Mouse (Mus musculus) C2C12 (cell line): ENCODE results near the gene Ccdc107. TPM values are rescaled to one million over a fixed set of nuclear protein-coding genes. Genes with fewer than 3 reads are reported as not detected.

Experiments used
- H3K27me3 ChIP-seq: one replicate; pipeline ENCODE4 v1.6.1; 2011; ENCODE audit not compliant: control insufficient read depth, insufficient read depth, insufficient read length
- H3K36me3 ChIP-seq: one replicate; pipeline ENCODE4 v1.6.1; 2011; ENCODE audit not compliant: control insufficient read depth, insufficient read depth
- H3K4me3 ChIP-seq: one replicate; pipeline ENCODE4 v1.5.1; 2011; ENCODE audit warnings: mild to moderate bottlenecking, control low read depth; ENCODE audit not compliant: poor library complexity, insufficient read depth, severe bottlenecking
- H3K79me2 ChIP-seq: one replicate; pipeline ENCODE4 v1.6.1; 2011; ENCODE audit not compliant: control insufficient read depth, insufficient read depth
- H3K79me3 ChIP-seq: one replicate; pipeline ENCODE4 v1.6.1; 2011; ENCODE audit warnings: low read depth, control low read depth
- H3ac ChIP-seq: one replicate; pipeline ENCODE3; 2011; ENCODE audit warnings: low read depth; ENCODE audit not compliant: control insufficient read depth, insufficient read length
- CEBPB ChIP-seq: IDR thresholded peaks from one replicate; pipeline ENCODE4 v1.6.1; 2011; ENCODE audit warnings: low read depth, mild to moderate bottlenecking, control low read depth, moderate library complexity
- CTCF ChIP-seq: IDR thresholded peaks from one replicate; pipeline ENCODE4 v1.5.1; 2011; ENCODE audit not compliant: control insufficient read depth, insufficient read depth, insufficient read length
- FOSL1 ChIP-seq: IDR thresholded peaks from one replicate; pipeline ENCODE4 v1.8.0; 2011; ENCODE audit warnings: mild to moderate bottlenecking, low read length; ENCODE audit not compliant: poor library complexity, insufficient read depth, severe bottlenecking
- MAX ChIP-seq: IDR thresholded peaks from one replicate; pipeline ENCODE4 v1.6.1; 2011; ENCODE audit warnings: mild to moderate bottlenecking, control low read depth
- MYOD1 ChIP-seq: IDR thresholded peaks from one replicate; pipeline ENCODE4 v1.6.1; 2011; ENCODE audit warnings: low read depth; ENCODE audit not compliant: control insufficient read depth, insufficient read length
- MYOG ChIP-seq: IDR thresholded peaks from one replicate; pipeline ENCODE4 v1.6.1; 2011; ENCODE audit not compliant: control insufficient read depth, insufficient read length; ENCODE audit errors: extremely low read depth
- USF1 ChIP-seq: IDR thresholded peaks from one replicate; pipeline ENCODE4 v1.6.1; 2011; ENCODE audit warnings: low read depth, mild to moderate bottlenecking, control low read depth, moderate library complexity
- polyA plus RNA-seq: library from polyadenylated mRNA; unstranded; fragments of >200 nt; fragmentation: generic; extraction: Trizol; gene quantifications from one replicate; pipeline ENCODE4 v1.2.1, GENCODE M21; 2012; ENCODE audit warnings: missing spikeins

The Ccdc107 gene
- polyA plus RNA-seq, 1 experiment = 58.9 TPM

DNA sequence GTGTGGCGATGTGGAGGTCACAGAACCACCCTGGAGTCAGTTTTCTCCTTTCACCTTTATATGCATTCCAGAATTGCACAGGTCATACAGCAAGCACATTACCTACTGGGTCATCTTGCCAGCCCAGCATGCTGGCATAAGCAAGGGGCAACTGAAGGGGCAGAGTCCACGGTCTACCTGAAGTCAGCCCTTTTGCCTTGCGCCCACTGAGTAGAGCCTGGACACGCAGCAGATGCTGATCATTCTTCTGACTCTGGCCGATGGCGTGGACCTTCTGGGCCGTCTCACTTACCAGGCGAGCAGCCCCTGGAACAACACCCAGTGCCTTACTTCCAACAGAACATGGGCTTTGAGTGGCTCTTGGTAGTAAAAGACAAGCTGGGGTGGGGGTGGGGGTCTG is 4.7 kb downstream of the Ccdc107 start:
- TF ChIP-seq MYOD1 (no peak), CEBPB (no peak), USF1 (no peak), MYOG (no peak), MAX (no peak), CTCF (no peak), FOSL1 (no peak)
- Histone ChIP-seq H3K27me3 (no peaks in the 10 kb centered on the region), H3K4me3 (no peak overlapping the region), H3K79me2 (peaks cover 20% of the 10 kb centered on the region), H3K36me3 (peaks cover 17% of the 10 kb centered on the region), H3ac (no peak overlapping the region), H3K79me3 (no peaks in the 10 kb centered on the region)

GRCm38 (mm10) chr4:43497946-43498345 is 5.2 kb downstream of the Ccdc107 start:
- H3K4me3 ChIP-seq = no peak overlapping the region
- H3K79me3 ChIP-seq = no peaks in the 10 kb centered on the region
- TF ChIP-seq USF1 (no peak), FOSL1 (no peak), MYOD1 (no peak), MYOG (no peak), CTCF (no peak), CEBPB (no peak), MAX (no peak)
- H3K27me3 ChIP-seq = no peaks in the 10 kb centered on the region
- no peak overlapping the region for H3ac ChIP-seq
- H3K36me3 ChIP-seq = peaks cover 17% of the 10 kb centered on the region
- peaks cover 20% of the 10 kb centered on the region for H3K79me2 ChIP-seq

DNA sequence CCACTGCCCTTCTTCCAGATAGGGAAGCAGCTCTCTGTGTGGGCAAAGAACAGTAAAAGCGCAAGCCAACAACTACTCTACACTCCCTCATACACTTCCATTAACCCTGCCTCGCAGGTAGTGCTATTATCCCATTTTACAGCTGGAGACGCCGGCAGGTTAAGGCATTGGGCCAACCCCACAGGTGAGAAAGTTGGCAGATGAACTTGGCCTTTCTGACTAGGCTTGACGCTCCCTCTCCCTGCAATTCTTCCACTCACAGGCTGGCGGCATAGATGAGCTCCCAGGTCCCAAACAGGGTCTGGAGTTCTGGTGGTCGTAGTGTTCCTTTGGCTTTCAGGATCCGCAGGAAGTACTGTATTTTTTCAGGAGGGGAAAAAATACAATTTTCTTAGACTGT is 6.3 kb downstream of the Ccdc107 start:
- Histone ChIP-seq H3ac (peak overlapping the region; percentile 14), H3K4me3 (peak overlapping the region; percentile 48), H3K36me3 (peaks cover 17% of the 10 kb centered on the region), H3K79me2 (peaks cover 18% of the 10 kb centered on the region), H3K27me3 (no peaks in the 10 kb centered on the region), H3K79me3 (no peaks in the 10 kb centered on the region)
- TF ChIP-seq CEBPB (no peak), FOSL1 (no peak), USF1 (no peak), CTCF (no peak), MYOD1 (no peak), MAX (no peak), MYOG (no peak)

- Histone ChIP-seq H3K27me3 (no peaks in the 10 kb centered on the region), H3K79me3 (no peaks in the 10 kb centered on the region), H3K4me3 (peak within 1 kb of the TSS; percentile 48), H3ac (peak within 1 kb of the TSS; percentile 75), H3K79me2 (peaks cover 14% of the 10 kb centered on the region), H3K36me3 (peaks cover 17% of the 10 kb centered on the region)
- TF ChIP-seq CTCF (no peak), MAX (peak; percentile 78), FOSL1 (no peak), MYOG (no peak), MYOD1 (no peak), CEBPB (no peak)
Observed at GRCm38 (mm10) chr4:43499407-43500333, 7.0 kb downstream of the Ccdc107 start, which contains the start of gene Arhgef39. Gene Arhgef39 (minus strand): TSS chr4:43499695.

DNA sequence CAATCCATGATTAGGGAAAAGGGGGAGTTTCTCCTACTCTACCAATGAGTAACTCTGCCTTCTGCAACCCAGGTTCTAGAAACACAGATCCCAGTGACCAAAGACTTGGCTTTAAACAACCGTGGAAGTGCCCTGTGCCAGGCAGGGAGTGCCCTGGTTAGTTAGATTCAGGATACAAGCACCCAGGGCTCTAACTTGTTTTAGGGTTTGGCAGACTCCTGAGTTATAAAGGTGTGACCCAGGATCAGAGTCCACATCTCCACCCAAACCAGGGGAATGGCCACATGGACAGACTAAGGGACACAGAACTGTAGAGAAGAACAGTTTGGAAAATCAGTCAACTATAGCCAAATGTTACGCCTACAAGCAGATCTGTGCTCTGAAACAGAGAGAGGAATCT is 10.3 kb downstream of the Ccdc107 start:
- H3K79me2 ChIP-seq = peaks cover 8% of the 10 kb centered on the region
- H3K79me3 ChIP-seq = no peaks in the 10 kb centered on the region
- H3K27me3 ChIP-seq = no peaks in the 10 kb centered on the region
- no peak overlapping the region for H3ac ChIP-seq
- no peak overlapping the region for H3K4me3 ChIP-seq
- no peaks in the 10 kb centered on the region for H3K36me3 ChIP-seq
- TF ChIP-seq CTCF = no peak
- no peak for TF ChIP-seq MYOG

GRCm38 (mm10) chr4:43503506-43503905 is 10.8 kb downstream of the Ccdc107 start:
- no peaks in the 10 kb centered on the region for H3K27me3 ChIP-seq
- peaks cover 3% of the 10 kb centered on the region for H3K79me2 ChIP-seq
- H3K4me3 ChIP-seq = no peak overlapping the region
- H3ac ChIP-seq = no peak overlapping the region
- TF ChIP-seq MYOG = no peak
- H3K36me3 ChIP-seq = no peaks in the 10 kb centered on the region
- H3K79me3 ChIP-seq = no peaks in the 10 kb centered on the region
